Mouse (Mus musculus): ENCODE measurements around the gene Lmo3. TPM values are rescaled to one million over a fixed set of nuclear protein-coding genes. Genes with fewer than 3 reads are reported as not detected.

Gene Lmo3
- polyA plus RNA-seq, 1 experiment from 2014 or later: 3.5 TPM

DNA sequence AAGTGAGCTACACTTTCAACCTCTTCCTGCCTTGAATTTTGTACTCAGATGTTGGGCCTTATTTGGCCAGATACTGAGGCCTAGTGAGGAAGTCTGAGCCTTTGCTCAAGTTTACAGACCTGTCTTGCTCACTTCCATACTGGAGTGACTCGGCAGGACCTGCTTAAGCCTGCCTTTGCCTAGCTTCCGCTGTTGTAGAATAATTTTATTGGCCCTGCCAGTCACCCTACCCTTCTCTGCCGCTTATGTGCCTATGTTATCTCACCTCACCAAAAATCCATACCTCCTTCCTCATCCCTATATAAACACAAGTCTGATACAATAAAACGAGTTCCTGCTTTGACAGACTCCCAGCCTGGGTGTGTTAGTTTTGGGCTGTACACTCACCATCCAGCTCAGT lies 235.2 kb downstream of the Lmo3 start:
- Histone ChIP-seq H3K4me2 (replicated peaks) (no peak overlapping the region), H3K9me3 (peaks cover 5% of the 10 kb centered on the region; the same call in 1 of the 2 replicates), H3K9ac (no peak overlapping the region), H3K4me1 (no peaks in the 10 kb centered on the region), H3K36me3 (no peaks in the 10 kb centered on the region), H3K4me3 (no peak overlapping the region), H3K27ac (no peak overlapping the region), H3K27me3 (no peaks in the 10 kb centered on the region)
- no peak; the same call in 1 of the 2 replicates for ATAC-seq (ENCODE audit: low FRiP score, low read depth)
- whole genome bisulfite sequencing: 84% methylated on average over 4 of the region's 4 CpGs

DNA sequence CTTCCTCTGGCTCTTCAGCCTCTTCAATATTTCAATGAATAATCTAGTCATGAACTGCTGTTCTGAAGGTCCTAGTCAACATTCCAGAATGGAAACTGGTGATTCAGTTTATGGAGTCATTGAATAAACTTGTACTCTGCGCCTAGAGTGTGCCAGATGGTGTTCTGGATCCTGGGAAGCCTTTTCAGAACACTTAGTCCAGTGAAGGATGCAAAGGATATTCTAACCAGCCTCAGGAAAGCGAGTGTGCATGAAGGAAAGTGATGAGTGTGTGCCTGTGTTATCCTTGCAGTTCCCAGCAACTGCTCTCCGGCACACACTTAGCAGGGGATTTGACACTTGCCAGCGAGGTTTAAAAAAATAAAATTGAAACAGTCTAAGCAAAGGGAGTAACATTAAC lies 245.9 kb downstream of the Lmo3 start:
- H3K27me3 ChIP-seq: no peaks in the 10 kb centered on the region
- H3K9ac ChIP-seq: no peak overlapping the region
- no peak overlapping the region for H3K4me3 ChIP-seq
- H3K4me1 ChIP-seq: peaks cover 4% of the 10 kb centered on the region; the same call in 1 of the 2 replicates
- no peaks in the 10 kb centered on the region; the same call in 1 of the 2 replicates for H3K9me3 ChIP-seq
- no peak for ATAC-seq (ENCODE audit: low FRiP score, low read depth)
- 82% methylated on average over 4 of the region's 4 CpGs for WGBS
- no peak overlapping the region for H3K27ac ChIP-seq
- H3K4me2 ChIP-seq (replicated peaks): no peak overlapping the region
- no peaks in the 10 kb centered on the region for H3K36me3 ChIP-seq

DNA sequence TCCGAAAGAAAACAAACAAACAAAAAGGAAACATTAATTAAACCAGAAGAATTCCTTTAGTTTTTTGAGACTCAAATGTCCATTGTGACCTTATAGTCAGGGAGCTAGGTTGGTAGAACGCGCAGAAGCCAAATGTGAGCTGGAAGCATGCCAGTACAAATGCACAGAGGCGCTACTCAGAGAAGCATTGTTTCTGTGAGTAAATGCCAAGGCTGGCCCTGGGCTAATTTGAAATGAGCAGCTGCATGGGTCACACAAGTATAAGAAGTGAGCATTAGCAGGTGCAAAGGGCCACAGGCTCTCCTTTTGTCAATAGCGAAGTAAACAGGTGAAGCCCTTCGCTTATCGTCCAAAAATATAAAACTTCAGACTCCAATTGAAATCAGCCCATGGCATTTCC lies 247.8 kb downstream of the Lmo3 start:
- Histone ChIP-seq H3K27me3 (no peaks in the 10 kb centered on the region), H3K36me3 (no peaks in the 10 kb centered on the region), H3K9ac (no peak overlapping the region), H3K4me1 (peaks cover 4% of the 10 kb centered on the region; the same call in 1 of the 2 replicates), H3K4me3 (no peak overlapping the region), H3K9me3 (no peaks in the 10 kb centered on the region), H3K27ac (no peak overlapping the region), H3K4me2 (replicated peaks) (no peak overlapping the region)
- ATAC-seq (ENCODE audit: low FRiP score, low read depth): no peak
- 76% methylated on average over 7 of the region's 7 CpGs for WGBS

DNA sequence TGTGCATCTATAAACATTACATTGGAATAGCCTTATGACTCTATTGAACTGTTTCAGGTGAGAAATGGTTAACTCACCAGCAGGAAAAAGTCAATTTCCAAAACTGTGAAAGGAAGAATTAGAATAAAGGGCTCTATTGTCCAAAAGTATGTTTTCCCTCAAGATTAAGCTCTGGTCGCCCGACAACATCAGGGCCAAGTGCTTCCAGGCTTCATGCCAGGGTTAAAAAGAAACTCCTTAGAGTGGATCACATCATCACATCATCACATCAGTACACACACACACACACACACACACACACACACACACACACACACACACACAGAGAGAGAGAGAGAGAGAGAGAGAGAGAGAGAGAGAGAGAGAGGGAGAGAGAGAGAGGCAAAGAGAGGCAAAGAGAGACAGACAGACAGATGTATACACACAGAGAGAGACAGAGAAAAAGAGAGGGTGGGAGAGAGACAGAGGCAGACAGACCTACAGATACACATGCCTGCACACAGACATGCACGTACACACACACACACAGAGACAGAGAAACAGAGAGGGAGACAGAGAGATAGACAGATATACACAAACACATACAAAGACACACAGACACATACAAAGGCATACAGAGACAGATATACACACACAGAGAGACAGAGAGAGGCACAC lies 255.9 kb downstream of the Lmo3 start:
- Histone ChIP-seq H3K27ac (no peak overlapping the region), H3K27me3 (no peaks in the 10 kb centered on the region), H3K4me3 (no peak overlapping the region), H3K36me3 (no peaks in the 10 kb centered on the region), H3K9ac (no peak overlapping the region), H3K4me2 (replicated peaks) (no peak overlapping the region), H3K4me1 (no peaks in the 10 kb centered on the region), H3K9me3 (no peaks in the 10 kb centered on the region)
- WGBS: 60% methylated on average over 3 of the region's 3 CpGs
- no peak for ATAC-seq (ENCODE audit: low FRiP score, low read depth)

DNA sequence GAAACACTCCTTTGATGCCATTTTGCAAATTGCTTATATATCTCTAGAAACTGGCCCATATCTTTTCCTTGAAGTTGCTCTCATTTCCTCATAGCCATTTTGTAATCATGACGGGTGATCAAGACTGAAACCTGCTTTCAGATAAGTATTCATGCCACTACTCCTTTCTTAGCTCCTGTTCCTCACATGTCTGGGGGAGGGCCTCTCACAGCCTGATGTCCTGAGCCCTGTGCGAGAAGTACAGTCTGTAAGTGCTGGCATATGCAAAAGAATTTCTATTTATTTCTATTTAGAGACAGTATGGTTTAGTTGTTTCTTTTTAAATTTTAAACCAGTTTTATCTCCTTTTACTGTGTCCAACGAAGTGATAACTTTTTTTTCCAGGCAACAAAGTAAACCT lies 256.6 kb downstream of the Lmo3 start:
- Histone ChIP-seq H3K27me3 (no peaks in the 10 kb centered on the region), H3K36me3 (no peaks in the 10 kb centered on the region), H3K4me2 (replicated peaks) (no peak overlapping the region), H3K4me3 (no peak overlapping the region), H3K9ac (no peak overlapping the region), H3K9me3 (no peaks in the 10 kb centered on the region), H3K27ac (no peak overlapping the region), H3K4me1 (no peaks in the 10 kb centered on the region)
- no peak for ATAC-seq (ENCODE audit: low FRiP score, low read depth)
- 67% methylated on average over 3 of the region's 3 CpGs for WGBS

DNA sequence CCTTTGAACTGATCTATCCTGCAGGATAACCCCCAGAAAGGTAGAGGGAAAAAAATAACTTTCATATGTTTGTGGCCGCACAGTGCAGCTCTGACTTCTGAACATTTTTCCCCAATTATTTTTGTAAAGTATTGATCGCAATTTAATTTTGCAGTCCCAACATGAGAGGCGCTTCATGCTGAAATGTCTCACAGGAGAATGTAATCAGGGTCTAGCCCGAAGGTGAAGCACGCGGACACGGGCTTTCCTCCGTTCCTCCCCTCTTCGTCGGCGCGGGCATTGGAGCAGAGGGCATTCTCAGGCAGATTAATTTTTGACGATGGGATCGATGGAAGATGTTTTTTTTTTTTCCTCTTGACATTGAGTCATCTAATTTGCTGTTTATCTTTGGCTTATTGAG lies 258.4 kb downstream of the Lmo3 start:
- no peak for ATAC-seq (ENCODE audit: low FRiP score, low read depth)
- no peak overlapping the region for H3K4me2 ChIP-seq (replicated peaks)
- no peaks in the 10 kb centered on the region for H3K9me3 ChIP-seq
- 94% methylated on average over 14 of the region's 14 CpGs for WGBS
- H3K4me1 ChIP-seq: no peaks in the 10 kb centered on the region
- no peaks in the 10 kb centered on the region for H3K27me3 ChIP-seq
- no peak overlapping the region for H3K9ac ChIP-seq
- H3K36me3 ChIP-seq: no peaks in the 10 kb centered on the region
- H3K4me3 ChIP-seq: no peak overlapping the region
- no peak overlapping the region for H3K27ac ChIP-seq

DNA sequence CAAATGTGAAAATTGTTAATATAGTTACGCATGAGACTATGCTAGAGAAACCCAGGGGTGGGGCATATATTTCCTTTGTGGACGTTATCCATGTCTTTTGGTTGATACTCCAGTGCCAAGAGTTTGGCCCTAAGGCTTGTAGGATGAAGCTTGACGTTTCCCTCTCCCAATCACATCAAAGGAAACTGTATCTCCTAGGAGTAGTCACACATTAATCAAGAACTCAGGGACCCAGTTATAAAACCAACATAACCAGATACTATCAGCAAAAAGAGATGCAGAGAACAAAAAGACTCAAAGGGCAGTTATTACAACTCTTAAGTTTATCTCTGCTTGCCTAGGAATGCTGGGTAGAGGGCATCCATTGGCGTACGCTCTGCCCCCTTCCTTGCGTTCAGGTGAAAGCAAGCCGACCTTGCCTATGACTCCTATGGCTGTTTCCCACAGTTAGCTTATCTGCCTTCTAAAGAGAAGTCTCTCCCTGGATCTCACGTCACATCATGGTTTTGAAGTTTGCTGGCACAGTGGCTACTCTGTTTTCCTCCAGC lies 261.5 kb downstream of the Lmo3 start:
- Histone ChIP-seq H3K9ac (no peak overlapping the region), H3K4me1 (no peaks in the 10 kb centered on the region), H3K9me3 (no peaks in the 10 kb centered on the region), H3K27ac (no peak overlapping the region), H3K4me3 (no peak overlapping the region), H3K27me3 (no peaks in the 10 kb centered on the region), H3K36me3 (no peaks in the 10 kb centered on the region), H3K4me2 (replicated peaks) (no peak overlapping the region)
- 87% methylated on average over 8 of the region's 8 CpGs for WGBS
- ATAC-seq (ENCODE audit: low FRiP score, low read depth): no peak

Other genes with a start within 250 kb of the Lmo3 start
- gene Igbp1b, start 76.6 kb upstream of the Lmo3 start, polyA plus RNA-seq (2015; fragmentation: Nextera tagmentation; extraction: Ambion mirVana): not detected in 2 replicates

Measured in limb, embryonic 13.5 days (tissue).